Mouse (Mus musculus) MEL (cell line): ENCODE results near the gene Itpr2.

ENCODE experiments used
- GATA1 ChIP-seq: IDR thresholded peaks from 2 replicates; pipeline ENCODE4 v1.6.1; 2011; ENCODE audit warnings: low read depth, low read length, improper control_type of control experiment
- MAZ ChIP-seq: IDR thresholded peaks from 2 replicates; pipeline ENCODE4 v1.6.1; 2012; ENCODE audit warnings: low read depth, mild to moderate bottlenecking, inconsistent platforms, low read length, improper control_type of control experiment
- NELFE ChIP-seq: IDR thresholded peaks from 2 replicates; pipeline ENCODE4 v1.6.1; 2011; ENCODE audit warnings: low read depth, low read length, improper control_type of control experiment
- POLR2A ChIP-seq, 2 experiments: IDR thresholded peaks; 2 replicates each; pipeline ENCODE4 v1.6.1; 2011 to 2012; ENCODE audit warnings: low read length in 2 of 2, mild to moderate bottlenecking in 2 of 2, control low read depth in 1 of 2, improper control_type of control experiment in 1 of 2, low read depth in 1 of 2, moderate library complexity in 1 of 2; ENCODE audit not compliant: control insufficient read depth in 1 of 2, insufficient read depth in 1 of 2, poor library complexity in 1 of 2
- USF1 ChIP-seq: IDR thresholded peaks from 2 replicates; pipeline ENCODE4 v1.6.1; 2014; ENCODE audit warnings: low read depth, mild to moderate bottlenecking, inconsistent platforms, low read length, improper control_type of control experiment, moderate library complexity
- ZC3H11A ChIP-seq: IDR thresholded peaks from 2 replicates; pipeline ENCODE4 v1.6.1; 2012; ENCODE audit warnings: low read depth, mild to moderate bottlenecking, inconsistent platforms, low read length, improper control_type of control experiment
- ZMIZ1 ChIP-seq: IDR thresholded peaks from 2 replicates; pipeline ENCODE4 v1.6.1; 2012; ENCODE audit warnings: low read depth, mild to moderate bottlenecking, inconsistent platforms, low read length, improper control_type of control experiment, moderate library complexity

DNA sequence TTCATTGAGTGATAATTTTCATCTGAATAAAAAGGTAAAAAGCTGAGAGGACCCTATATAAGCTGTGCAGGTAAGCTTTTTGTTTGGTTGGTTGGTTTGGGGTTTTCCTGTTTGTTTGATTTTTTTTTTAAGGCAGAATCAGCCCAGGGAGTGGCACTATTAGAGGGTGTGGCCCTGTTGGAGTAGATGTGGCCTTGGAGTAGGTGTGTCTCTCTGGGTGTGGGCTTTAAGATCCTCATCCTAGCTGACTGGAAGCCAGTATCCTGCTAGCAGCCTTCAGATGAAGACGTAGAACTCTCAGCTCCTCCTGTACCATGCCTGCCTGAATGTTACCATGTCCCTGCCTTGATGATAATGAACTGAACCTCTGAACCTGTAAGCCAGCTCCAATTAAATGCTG lies 254.1 kb downstream of the Itpr2 start:
- no peak for TF ChIP-seq ZC3H11A
- TF ChIP-seq ZMIZ1, result no peak
- no peak for TF ChIP-seq POLR2A (IDR thresholded peaks at IDR 0.05; ENCODE audit: control insufficient read depth in 1 of 2, insufficient read depth in 1 of 2, low read depth in 1 of 2, low read length in 2 of 2, poor library complexity in 1 of 2)
- TF ChIP-seq GATA1, result no peak
- TF ChIP-seq USF1, result no peak
- no peak for TF ChIP-seq NELFE
- no peak for TF ChIP-seq MAZ
